Mouse (Mus musculus): ENCODE measurements around the gene Phykpl.
"Not testable (repeated sequence)": the region's sequence is repeated elsewhere in the genome, so short reads cannot be mapped to it uniquely, and the experiment has no call there.

Gene Phykpl

DNA sequence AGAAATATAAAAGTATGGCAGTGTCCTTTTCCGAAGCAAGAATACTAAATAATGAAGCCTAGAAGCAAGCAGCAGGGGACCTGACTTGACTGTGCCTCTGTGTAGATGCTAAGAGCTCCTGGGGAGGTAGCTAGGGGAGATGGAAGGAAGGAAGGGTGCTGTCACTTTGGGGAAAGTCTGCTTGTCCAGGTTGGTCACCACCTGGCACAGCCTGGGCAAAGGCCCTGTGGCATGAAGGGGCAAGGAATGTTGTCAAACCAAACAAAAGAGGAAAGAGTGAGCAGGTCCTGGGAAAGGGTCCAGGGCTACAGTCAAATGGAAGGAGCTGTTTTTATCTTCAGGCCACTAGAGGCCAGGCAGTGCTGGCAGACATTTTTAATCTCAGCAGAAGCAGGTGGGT, 2.5 kb downstream of the Phykpl start:
- DNase-seq, result no peak

DNA sequence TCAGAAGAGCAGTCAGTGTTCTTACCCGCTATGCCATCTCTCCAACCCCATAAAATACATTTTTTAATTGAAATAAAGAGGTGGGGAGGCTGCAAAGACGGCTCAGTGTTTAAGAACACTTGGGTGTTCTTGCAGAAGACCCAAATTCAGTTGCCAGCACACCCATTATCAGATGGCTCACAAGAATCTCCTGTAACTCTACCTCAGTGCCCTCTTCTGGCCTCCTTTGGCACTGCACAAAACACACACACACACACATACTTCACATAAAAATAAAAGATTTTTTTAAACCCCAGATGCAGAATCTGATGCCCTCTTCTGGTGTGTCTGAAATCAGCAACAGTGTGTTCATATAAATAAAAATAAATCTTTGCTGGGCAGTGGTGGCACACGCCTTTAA, 4.3 kb downstream of the Phykpl start:
- no peak for DNase-seq

DNA sequence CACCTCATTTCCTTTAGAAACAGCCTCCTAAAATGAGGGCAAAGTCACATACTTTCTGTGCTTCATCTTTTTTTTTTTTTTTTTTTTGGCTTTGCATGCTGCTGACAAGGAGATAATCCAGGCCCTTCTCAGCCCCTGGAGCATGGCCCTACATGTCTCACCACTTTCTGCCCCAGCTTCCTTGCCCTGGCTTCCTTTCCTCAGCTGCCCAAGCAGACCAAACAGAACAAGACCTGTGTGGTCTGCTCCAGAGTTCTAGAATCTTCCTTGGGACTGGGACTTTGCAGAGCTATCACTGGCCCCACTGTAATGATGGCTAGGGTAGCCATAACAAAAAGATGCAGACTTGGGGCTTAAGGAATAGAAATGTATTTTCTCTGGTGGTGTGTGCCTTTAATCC, 5.4 kb downstream of the Phykpl start:
- DNase-seq, result no peak

DNA sequence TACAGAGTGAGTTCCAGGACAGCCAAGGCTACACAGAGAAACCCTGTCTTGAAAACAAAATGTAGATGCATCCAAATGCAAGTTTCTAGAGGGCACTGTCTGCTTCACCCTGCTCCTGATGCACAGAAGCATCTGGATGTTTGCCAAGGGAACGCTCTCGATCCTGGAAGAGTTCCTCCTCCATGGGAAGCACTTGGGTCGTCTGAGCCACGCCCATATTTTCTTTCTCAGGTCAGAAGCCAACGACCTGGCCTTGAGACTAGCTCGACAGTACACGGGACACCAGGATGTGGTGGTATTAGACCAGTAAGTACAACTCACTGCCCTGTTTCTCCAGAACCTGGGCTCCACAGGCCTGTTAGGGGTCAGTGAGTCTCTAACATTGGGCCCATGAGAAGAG, 6.6 kb downstream of the Phykpl start:
- no peak for DNase-seq

DNA sequence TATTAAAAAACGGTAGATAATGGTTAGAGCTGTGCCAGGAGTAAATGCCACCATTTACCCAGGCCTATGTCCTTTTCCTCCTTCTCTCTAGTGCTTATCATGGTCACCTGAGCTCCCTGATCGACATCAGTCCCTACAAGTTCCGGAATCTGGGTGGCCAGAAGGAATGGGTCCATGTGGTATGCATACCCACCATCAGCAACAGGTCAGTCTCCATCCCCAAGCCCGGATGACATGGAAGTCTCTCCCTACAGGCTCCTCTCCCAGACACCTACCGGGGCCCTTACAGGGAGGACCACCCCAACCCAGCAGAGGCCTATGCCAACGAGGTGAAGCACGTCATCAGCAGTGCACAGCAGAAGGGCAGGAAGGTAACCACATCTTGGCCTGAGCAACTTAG, 7.4 kb downstream of the Phykpl start:
- no peak for DNase-seq

DNA sequence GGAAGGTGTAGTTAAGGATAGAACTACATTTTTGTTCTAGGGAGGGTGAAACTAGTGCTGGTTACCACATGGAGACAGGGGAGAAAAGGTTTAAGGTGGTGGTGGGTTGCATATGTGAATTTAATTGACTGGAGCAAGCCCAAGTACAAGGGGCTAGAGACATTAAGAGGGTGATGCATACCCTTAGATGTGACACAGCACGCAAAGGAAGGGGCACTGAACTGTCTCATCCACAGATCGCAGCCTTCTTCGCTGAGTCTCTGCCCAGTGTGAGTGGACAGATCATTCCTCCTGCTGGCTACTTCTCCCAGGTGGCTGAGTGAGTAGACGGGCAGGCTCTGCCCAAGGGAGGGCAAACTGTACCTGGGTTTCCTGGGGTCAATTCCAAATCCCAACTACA, 8.8 kb downstream of the Phykpl start:
- no peak for DNase-seq

DNA sequence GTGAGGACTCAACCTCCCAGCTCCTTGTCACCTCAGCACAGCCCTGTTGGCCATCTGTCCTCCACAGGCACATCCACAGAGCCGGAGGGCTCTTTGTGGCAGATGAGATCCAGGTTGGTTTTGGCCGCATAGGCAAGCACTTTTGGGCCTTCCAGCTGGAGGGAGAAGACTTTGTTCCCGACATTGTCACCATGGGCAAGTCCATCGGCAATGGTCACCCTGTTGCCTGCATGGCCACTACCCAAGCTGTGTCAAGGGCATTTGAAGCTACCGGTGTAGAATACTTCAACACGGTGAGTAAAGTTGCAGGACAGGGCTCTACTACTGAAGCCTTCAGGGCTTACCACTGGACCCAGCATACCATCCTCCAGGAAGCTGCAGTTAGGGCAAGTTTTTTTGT, 9.3 kb downstream of the Phykpl start:
- DNase-seq, result no peak

DNA sequence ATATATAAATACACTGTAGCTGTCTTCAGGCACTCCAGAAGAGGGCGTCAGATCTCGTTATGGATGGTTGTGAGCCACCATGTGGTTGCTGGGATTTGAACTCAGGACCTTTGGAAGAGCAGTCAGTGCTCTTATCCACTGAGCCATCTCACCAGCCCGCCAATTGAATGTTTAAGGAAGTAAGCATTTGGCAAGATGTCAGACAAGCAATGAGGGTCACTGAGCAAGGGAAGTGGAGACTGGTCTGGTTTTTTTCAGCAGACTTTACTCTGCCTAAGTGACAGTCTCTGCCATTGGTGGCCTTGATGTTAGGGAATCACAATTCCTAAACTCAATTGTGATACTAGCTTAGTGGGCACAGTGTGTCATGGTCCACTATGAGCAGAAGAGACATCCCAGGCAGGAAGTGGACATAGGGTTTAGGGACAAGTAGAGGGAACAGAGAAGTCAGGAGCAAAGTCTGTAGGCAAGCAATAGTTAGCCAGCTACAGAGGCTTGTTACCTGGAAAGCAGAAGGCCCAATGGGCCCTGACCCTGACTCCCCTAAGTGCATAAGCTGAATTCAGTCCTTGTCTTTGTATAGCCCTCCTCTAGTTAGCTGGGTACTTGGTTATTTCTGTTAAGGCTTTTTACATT, 10.3 kb downstream of the Phykpl start:
- no peak for DNase-seq

DNA sequence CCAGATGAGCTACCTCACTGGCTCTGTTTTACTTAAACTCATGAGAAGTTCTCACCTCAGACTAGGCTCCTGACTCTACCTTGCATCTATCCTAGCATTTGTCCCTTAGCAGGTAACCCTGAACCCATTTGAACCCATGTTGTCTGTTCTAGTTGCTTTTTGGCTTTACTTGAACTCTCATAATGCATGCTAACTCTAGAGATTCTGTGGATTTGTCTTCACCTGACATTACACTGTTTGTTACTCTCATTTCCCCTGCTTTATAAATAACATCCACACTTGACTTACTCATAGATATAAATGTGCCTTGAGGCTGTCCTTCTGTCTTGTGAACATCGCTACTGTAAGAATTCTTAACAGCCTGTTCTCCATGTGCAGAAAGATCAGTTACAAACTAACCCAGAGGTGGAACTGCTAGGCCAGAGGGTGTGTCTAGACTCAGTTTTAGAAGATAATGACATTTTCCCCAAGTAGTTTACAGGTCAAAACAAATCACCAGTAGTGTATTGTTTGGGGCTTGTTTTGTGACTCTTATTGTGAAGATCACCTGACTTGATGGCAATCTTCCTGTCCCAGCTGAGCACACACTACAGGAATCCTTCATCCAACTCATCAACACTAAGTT, 11.0 kb downstream of the Phykpl start:
- DNase-seq, result no peak

DNA sequence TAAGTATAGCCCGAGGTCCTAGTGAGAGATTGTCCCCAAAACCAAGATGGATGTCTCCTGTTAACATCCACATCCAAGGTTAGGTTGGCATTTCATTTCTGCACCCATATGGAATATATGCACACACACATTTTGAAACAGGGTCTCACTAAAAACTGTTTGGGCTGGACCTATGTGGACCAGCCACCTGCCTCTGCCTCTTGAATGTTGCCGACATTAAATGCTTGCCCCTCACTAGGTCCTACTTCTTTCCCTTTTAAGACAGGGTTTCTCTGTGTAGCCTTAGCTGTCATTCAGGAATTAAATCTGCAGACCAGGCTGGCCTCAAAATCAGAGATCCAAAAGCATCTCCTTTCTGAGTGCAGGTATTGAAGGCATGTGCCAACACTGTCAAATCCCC, 13.0 kb downstream of the Phykpl start:
- no peak for DNase-seq

DNA sequence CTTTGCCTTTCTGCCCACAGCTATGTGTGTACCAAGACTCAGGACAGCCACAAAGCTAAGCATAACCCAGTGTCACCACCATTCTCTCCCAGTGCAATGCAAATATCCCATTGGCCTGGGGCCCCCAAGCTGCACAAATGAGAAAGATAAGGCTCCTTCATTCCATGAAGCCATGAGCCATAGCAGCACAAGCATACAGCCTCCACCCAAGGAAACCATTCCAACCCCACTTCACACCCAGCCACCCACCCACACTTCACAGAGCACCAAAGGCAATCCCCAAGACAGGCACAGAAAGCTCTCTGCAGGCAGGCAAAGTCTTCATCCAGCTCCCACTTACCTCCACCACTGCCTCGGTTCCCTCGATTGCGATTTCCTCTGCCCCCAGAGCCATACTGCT, 17.7 kb downstream of the Phykpl start:
- DNase-seq, result no peak

DNA sequence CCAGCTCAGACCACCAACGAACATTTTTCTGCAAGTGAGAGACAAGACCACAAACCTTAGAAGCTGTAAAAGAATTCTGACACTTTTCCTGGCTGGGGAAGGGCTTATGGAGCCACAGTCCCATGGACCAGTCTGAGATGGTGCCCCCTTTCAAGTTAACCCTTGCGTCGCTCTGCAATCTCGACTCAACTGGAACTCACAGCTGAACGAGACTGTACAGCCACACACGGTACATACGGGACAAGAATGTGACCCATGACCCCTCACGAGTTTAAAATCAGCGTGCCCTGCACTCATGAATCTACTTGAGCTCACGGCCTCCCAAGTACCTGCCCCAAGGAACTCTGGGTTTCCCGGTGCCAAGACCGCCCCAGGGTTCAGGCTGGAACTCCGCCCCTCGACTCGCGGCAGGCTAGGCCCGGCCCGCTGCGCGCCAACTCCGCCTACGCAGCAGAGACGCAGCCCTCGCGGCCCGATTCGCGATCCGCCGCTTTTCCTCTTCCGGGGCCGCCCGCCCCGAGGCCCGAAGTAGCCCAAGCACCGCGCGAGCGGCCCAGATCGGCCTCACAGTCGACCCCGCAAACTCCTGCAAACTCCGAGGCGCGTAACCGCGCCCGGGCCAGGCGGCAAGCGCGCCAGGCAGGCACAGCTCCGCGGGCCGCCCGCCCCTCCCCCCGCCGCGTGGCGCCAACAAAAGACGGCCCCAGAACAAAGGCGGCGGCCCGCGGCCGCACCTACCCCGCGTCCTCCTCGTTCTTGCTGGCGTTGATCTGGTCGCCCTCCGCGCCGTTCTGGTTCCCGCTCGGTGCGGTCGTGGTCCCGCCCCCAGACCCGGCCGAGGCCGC, 21.3 kb downstream of the Phykpl start:
- peak; percentile 83 for DNase-seq

DNA sequence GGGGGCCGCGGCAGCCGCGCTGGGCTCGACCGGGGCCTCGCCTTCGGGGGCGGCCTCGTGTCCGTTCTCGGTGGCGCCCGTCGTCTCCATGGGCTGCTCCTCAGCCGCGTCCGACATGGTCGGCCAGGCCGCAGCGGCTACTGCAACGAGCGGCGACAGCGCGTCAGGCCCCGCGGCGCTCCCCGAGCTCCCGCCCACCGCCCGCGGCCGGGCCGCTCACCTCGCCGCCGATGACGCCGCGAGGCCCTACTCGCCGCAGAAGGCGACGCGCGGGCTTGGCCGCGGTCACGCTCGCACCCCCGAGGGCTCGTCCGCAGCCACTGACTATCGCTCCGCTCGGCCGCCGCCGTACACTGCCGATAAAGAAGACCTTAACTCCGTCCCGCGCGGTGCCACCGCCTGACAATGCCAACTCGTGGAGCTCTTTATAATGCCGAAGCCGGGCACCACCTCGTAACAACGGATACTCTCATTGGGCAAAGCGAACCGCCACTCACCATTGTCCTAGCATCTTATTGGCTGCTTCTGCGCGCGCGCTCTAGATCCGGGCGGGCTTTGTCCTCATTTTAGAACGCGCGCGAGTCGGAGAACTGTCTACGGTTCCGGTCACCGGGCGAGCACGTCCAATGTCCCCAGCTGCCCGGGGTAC, 22.0 kb downstream of the Phykpl start, which contains the start of gene Hnrnpab:
Gene Hnrnpab (minus strand): TSS at position 401 of the 649 bp plus-strand sequence.
- DNase-seq, result peak; percentile 98

DNA sequence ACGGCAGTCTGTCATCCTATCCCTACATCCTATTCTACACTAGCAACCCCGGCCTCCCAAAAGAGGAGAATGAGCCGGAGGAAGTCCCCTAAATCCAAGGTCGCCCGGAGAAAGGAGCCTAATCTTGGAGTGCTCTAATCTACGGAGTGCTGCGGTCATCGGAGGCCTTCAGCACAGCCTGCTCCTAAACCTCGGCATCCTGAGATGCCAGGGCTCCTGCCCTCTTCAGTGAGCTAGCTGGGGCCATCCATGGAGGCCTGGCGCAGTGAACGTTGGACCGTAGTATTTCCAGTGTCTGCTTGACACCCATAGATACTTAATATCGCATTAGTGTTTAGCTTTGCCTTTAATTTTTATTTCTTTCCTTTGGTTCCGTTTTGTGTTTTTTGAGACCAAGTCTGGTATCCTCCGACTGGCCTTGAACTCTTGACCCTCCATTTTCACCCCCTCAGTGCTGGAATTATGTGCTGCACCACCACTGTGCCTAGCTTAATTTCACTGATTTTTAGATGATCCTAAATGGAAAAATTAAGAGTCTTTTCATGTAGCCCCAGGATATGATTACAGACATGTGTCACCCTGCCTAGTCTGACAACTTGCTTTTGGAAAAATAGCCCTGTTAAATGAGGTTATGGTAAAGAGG, 22.7 kb downstream of the Phykpl start:
- no peak for DNase-seq

DNA sequence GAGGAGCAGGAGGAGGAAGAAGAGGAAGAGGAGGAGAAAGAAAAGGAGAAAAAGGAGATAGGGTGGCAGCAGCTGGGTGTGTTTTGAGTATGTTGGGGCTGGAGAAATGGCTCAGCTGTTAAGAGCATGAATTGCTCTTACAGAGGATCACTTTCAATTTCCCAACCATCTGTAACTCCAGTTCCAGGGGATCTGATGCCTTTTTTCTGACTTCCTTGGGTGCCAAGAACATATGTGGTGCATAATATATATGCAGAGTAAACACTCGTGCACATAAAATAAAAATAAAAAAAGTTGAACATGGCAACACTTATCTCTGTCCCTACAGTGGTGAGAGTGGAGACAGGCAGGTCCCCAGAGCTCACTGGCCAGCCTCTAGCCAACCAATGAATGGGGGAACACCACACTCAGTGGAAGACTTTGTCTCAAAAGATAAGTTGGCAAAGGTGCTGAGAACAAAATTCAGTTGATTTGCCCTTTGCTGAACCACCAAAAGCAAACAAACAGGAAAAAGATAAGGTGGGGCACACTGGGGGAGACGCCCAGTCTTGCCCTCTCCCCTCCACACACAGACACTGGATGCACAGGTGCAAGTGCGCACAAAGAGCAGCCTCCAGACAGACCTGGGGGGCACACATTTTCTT, 24.8 kb downstream of the Phykpl start:
- DNase-seq, result no peak

GRCm38 (mm10) chr11:51609940-51610339, 25.4 kb downstream of the Phykpl start:
- DNase-seq, result not testable (repeated sequence)

DNA sequence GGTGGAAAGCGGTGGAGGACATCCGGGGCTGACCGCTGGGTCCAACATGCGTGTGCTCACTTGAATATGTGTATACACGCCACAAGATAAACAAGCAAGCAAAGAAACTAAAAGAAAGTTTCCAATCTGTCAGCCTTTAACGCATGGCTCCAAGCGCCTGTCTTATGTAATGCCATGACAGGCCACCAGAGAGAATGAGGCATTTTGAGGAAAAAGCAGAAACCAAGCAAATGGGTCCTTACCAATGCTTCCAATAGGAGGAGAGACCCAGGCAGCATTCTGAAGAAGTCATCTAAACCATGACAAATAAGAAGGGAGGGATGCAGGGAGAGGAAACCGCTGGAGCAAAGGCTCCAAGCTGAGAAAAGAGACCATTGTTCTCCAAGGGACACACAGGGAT, 29.7 kb downstream of the Phykpl start:
- DNase-seq, result no peak

- DNase-seq, result no peak
These were observed 30.6 kb downstream of the Phykpl start for GRCm38 (mm10) chr11:51615129-51615528.

- no peak for DNase-seq
These were observed 31.0 kb downstream of the Phykpl start for GRCm38 (mm10) chr11:51615601-51616000.

GRCm38 (mm10) chr11:51616113-51616512, 31.6 kb downstream of the Phykpl start:
- DNase-seq, result not testable (repeated sequence)

- DNase-seq, result peak; percentile 73
These were observed 33.1 kb downstream of the Phykpl start for GRCm38 (mm10) chr11:51617693-51618092.

- DNase-seq, result no peak
These were observed 34.4 kb downstream of the Phykpl start for GRCm38 (mm10) chr11:51618894-51619408.
